Mouse (Mus musculus): Measurements from ENCODE around the gene Inka2. TPM values are rescaled to one million over a fixed set of nuclear protein-coding genes. Genes with fewer than 3 reads are reported as not detected.

Gene Inka2
- polyA plus RNA-seq (2012; rRNA removed), result 4.4 and 6.0 TPM in 2 replicates

GRCm38 (mm10) chr3:105704031-105705008 lies at the start of gene Inka2:
Gene Inka2, plus strand, starts transcription at chr3:105704599.

DNA sequence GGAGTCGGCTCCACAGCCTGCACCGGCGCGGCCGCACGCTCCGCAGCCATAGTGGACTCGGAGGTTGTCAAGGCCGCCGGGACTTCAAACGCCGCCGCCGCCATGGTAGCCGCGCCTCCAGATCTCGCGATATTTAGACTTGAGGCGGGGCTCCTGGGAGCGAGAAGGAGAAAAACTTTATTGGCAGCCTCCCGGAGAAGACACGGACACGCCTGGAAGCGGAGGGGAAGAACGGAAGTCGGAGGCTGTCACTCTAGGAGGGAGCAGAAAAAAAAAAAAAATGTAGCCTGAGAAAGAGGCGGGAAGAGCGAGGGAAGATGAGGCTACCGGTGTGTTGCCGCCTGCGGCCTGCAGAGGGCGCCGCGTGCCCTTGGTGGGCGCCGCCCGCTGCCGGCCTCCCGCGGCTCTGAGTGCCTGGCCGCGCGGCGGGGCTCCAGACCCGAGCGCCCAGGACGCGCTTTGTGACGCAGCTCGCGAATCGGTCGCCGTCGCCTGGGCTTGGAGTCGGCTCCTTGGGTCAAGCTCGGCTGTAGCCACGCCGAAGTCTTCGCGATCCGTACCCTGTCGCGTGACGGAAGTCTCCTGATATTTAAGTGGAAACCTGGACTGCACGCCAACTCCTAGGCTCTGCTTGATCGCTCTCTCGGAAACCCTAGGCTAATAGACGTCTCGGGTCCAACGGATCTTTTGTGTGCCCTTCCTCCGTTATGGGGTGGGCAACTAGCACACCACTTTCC lies 16.9 kb upstream of the Inka2 start, which contains the start of gene Ddx20:
TSS of gene Ddx20 (minus strand) at position 251 of the 737 bp plus-strand sequence.

Other genes starting within 250 kb of the Inka2 start
- 19.4 and 21.2 TPM in 2 replicates for gene Ddx20, start 17.0 kb upstream of the Inka2 start, polyA plus RNA-seq (2012; rRNA removed)
- gene Rap1a, start 96.7 kb downstream of the Inka2 start, polyA plus RNA-seq (2012; rRNA removed), result 42.0 and 45.6 TPM in 2 replicates
- gene Adora3, start 166.3 kb downstream of the Inka2 start, polyA plus RNA-seq (2012; rRNA removed), result 0.22 and 0.30 TPM in 2 replicates
- 0.16 TPM in 1 of 2 replicates, not detected in the other for gene Tmigd3, start 166.3 kb downstream of the Inka2 start, polyA plus RNA-seq (2012; rRNA removed)
- 0.50 and 0.61 TPM in 2 replicates for gene I830077J02Rik, start 228.1 kb downstream of the Inka2 start, polyA plus RNA-seq (2012; rRNA removed)